Mouse (Mus musculus) gastrocnemius, postnatal 4 days (tissue): ENCODE measurements around the gene Gm49325. TPM values are rescaled to one million over a fixed set of nuclear protein-coding genes. Genes with fewer than 3 reads are reported as not detected.

Experiments
- DNase-seq, 2 experiments: peaks; one replicate each; pipeline ENCODE4 v3.0.0; 2021 to 2022; ENCODE audit warnings: low spot score in 2 of 2, mixed read lengths in 2 of 2
- long read RNA-seq, 2 experiments: library from polyadenylated mRNA; stranded (forward); transcript quantifications; one replicate each; pipeline ENCODE4 v2.0.0; 2021
- total RNA-seq, 2 experiments: library from RNA; stranded (reverse); gene quantifications; 2 replicates each; pipeline ENCODE4 v1.2.3; 2021

The Gm49325 gene
- 10 to 100 TPM; 13.8 to 14.9 TPM for total RNA-seq
- long read RNA-seq, experiment 1, partial matches to known transcripts, result 5 of 46 reads
- long read RNA-seq, experiment 1, other reads (novel, unspliced or antisense), result 41 of 46 reads
- long read RNA-seq, experiment 2, partial matches to known transcripts, result 8 of 10 reads
- long read RNA-seq, experiment 2, other reads (novel, unspliced or antisense), result 2 of 10 reads

GRCm38 (mm10) chr10:77605908-77606826 lies at the start of gene Gm49325, which contains the start of gene Sumo3:
Gm49325 (plus strand) TSS chr10:77606197.
Sumo3 (plus strand) TSS chr10:77606097.
- DNase-seq, result peak; percentile 99

- DNase-seq, result no peak
Measured at GRCm38 (mm10) chr10:77556631-77557030, 49.4 kb upstream of the Gm49325 start.

- no peak for DNase-seq
Measured at GRCm38 (mm10) chr10:77557641-77558040, 48.4 kb upstream of the Gm49325 start.

- no peak for DNase-seq
Measured at GRCm38 (mm10) chr10:77560090-77560489, 45.9 kb upstream of the Gm49325 start.

GRCm38 (mm10) chr10:77560830-77561229 lies 45.2 kb upstream of the Gm49325 start:
- no peak for DNase-seq

GRCm38 (mm10) chr10:77561508-77561907 lies 44.5 kb upstream of the Gm49325 start:
- no peak for DNase-seq

DNA sequence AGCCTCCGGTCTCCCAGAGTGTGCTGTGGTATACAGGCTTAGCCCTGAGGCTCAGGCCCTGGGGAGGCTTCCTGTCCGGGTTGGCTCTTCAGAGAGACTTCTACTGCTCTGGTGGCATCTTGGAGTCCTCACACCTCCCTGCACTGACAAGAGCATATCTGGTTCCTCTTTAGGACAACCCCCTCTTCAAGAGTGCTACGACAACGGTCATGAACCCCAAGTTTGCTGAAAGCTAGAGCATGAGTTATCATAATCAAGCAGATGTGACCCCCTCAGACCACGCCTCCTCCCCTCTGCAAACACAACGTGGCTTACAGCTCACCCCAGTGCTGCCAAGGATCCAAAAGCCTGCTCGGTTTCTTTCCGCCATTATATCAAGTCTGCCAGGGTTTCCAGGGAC lies 41.0 kb upstream of the Gm49325 start:
- no peak for DNase-seq

DNA sequence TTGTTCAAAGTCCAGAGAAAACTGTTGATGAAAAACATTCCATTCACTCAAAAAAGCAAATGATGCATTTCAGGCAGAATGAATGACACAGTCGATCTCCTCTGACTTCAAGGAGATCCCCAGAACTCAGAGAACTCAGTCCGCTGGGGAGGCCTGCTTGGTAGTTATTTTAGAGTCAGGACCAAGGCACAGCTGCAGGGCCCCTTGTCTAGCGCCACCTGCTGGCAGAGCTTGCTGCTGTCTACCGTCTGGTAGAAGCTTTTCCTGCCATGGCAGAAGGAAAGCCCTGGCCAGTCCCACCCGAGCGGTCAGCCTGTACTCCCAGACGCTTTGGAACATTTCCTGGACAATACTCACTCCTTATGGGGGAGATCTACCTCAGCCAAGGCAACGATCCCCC lies 39.3 kb upstream of the Gm49325 start:
- peak; percentile 81 to 93 for DNase-seq

DNA sequence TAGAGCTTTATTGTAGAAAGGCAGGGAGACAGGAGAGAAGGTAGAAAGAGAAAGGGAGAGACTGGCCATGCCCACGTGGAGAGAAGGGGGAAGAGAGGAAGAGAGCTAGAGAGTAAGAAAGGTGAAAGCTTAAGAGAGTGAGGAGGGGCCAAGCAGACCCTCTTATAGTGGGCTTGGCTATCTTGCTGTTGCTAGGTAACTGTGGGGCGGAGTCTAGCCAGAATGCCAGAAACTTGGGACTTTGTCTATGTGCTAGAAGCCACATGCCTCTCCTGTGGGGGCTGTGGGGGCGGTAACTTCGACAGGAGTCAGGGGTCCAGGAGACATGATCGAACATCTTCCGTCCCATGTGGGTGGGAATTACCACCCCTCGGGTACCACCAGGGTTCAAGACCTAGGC lies 36.5 kb upstream of the Gm49325 start:
- no peak for DNase-seq

DNA sequence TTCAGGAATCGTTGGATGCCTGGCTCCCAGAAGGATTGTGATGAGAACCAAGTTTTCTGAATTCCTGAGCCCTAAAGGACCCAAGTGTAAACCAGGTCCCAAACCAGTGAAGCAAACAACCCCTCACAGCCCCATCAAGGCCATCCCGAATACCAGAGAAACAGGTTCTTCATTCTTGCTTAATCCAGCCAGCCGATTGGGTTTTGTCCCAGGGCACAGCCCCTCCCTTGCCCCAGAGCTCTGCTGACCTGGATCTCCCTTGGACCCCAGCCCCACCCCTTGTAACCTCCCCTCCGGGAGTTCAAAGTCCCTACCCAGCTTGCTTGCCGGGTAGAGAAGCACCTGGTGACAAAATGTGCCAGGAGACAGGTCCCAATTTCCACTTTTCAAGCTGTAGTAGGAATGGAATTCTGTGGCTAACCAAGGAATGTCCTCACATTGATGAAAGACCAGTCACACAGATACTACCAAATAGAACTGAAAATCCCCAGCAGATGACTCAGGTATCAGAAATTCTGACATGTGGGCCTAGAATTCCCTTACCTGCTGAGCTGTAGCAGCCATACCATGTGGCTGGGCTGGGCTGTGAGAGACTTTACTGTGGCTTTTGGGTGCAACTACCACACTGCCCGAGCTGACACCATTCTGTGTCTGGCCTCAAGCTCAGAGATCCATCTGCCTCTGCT lies 35.9 kb upstream of the Gm49325 start:
- no peak for DNase-seq

DNA sequence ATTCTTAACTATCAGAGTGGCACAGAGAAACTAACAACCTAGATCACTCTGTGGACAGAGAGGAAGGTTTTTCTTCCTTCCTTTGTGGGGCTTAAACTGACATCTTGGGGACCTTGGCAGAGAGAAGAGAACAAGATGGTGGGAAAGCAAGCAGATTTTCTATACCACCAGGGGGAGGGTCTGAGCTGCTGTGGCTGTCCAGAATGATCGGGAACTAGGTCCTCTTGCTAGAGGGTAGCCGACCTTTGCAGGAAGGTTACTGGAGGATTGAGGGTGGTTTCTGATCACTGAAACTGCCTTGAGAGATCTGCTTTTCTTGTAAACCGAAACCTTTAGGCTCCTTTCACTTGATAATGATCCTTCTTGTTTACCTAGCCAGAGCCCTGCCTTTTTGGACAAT lies 33.8 kb upstream of the Gm49325 start:
- DNase-seq, result no peak

DNA sequence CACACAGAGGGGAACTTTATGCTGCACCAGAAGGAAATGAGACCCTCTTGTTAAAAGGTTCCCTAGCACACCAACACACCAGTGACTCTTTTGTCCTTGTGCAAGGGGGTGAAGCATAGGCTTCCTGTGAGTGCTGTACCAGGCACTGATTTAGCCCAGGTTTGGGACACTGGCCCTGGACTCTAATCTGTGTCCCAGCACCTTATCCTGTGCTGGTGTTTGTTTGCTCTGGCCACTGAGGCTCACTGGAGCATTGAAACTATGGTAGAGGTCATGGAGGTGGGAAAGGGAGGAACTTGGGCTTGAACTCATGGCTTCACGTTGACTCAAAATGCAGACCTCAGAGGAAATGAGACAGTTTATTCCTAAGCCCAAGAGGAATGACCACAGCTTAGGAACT lies 32.8 kb upstream of the Gm49325 start:
- DNase-seq, result no peak

- peak in 1 of 2 experiments; percentile 47 for DNase-seq
Measured at GRCm38 (mm10) chr10:77580027-77580920, 25.7 kb upstream of the Gm49325 start.

- DNase-seq, result no peak
Measured at GRCm38 (mm10) chr10:77581023-77581407, 25.0 kb upstream of the Gm49325 start.

GRCm38 (mm10) chr10:77581408-77582284 lies 24.4 kb upstream of the Gm49325 start, which contains the start of gene Pttg1ip:
Pttg1ip (plus strand) TSS chr10:77581720.
- DNase-seq, result peak; percentile 94 to 97

DNA sequence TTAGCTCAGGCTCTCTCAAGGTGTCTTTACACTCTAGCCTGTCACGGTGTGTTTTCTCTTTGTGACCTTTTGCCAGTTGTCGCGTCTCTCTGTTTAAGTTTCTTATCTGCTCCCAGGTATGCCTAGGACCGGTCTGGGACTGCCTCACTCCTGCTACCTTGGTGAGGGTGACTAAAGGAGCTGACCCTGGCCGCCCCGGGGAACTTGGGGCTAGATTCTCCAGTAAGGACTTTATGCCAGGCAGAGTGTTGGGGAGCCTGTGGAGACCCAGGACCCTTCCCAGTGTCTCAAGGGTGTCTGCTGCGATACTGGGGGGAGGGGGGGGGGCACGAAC lies 23.7 kb upstream of the Gm49325 start:
- DNase-seq, result no peak

DNA sequence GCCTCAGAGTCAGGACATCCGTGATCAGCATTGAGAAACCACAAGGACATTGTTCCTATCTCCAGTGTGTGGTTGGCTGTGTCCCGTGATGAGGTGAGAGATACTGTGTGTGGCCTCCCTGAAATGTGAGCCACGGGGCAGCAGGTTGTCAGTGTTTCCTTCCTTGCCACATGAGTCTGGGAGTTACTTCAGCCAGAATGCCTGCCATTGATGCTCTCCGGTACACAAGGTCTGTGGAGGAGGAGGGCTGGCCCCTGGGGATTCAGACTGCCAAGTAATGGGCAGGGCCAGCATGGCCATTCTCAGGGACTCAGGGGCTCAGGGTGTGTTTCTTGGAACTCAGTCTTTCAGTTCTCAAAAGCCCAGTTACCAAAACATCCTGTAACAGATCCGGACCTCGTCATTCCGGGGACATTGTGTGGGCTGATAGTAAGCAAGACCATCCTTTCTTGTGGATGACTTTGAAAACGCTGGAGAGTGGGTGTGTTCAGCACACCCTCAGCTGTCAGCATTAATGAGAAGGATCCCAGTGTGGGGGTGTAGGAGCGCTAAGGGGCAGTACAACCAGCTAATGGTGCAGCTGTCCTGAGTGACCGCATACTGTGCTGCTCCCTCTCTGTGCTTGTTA lies 22.1 kb upstream of the Gm49325 start:
- no peak for DNase-seq

GRCm38 (mm10) chr10:77586637-77587036 lies 19.4 kb upstream of the Gm49325 start:
- no peak for DNase-seq

GRCm38 (mm10) chr10:77587091-77587775 lies 18.8 kb upstream of the Gm49325 start:
- DNase-seq, result no peak
